Mouse (Mus musculus): Measurements from ENCODE around the gene Rab22a. TPM values are rescaled to one million over a fixed set of nuclear protein-coding genes. Genes with fewer than 3 reads are reported as not detected.

Rab22a gene
- polyA plus RNA-seq, 1 experiment from 2014 or later = 14.5 TPM

DNA sequence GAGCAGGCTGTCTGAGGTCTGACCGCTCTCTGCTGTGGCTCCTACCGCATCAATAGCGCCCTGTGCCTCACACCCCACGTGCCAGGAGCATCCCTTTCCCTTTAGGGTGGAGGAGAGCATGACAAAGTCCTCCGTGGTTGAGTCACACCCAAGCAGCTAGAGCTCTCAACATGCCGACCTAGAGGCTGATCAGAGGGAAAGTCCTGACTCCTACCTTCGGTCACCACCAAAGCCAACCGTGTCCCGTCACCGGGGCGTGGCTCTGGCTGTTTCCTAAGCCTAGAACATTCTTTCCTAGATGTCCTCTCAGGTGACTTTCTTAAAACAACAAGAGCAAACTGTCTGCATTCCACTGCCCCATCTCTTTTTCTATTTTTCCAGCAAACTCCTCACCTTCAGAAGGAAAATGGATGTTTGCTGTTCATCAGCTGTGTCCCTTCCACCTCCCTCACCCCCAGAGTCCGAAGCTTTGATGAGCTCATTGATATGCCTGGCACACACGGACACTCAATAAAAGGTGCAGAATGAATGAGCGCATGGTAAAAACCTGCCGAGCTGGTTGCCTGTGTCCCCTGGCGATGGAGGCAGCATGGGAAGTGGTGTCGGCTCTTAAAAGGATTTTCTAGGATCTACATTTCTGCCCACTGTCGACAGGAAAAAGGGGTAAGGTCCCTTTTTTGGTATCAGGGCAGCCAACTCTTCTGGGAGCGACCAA is 12.2 kb upstream of the Rab22a start:
- Histone ChIP-seq H3K27me3 (no peaks in the 10 kb centered on the region), H3K9ac (no peak overlapping the region), H3K4me1 (replicated peaks) (no peaks in the 10 kb centered on the region), H3K4me2 (no peak overlapping the region), H3K27ac (no peak overlapping the region), H3K36me3 (peaks cover 3% of the 10 kb centered on the region; the same call in 1 of the 2 replicates), H3K4me3 (replicated peaks) (no peak overlapping the region), H3K9me3 (replicated peaks) (no peaks in the 10 kb centered on the region)
- no peak for DNase-seq
- no peak for ATAC-seq (ENCODE audit: low read depth)
- 81% methylated on average over 19 of the region's 19 CpGs for WGBS (ENCODE audit: insufficient replicate concordance)

DNA sequence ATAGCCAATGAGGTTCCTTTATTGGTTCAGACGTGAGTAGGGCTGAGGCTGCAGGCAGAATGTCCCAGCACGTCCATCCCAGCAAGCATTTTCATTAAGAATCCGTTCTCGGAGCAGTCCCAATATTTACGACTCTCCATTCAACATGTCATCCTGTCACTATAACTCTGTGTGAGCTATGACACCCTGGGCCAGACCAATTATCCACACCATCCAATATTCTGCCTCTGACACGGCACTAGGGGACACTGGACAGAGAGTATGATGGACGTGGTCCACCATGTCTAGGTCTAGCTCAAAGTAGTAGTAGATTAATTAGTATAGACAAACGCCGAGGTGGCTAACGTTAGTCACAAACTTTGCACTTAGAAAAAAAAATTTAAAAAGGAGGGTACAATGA is 9.8 kb upstream of the Rab22a start:
- Histone ChIP-seq H3K36me3 (peaks cover 3% of the 10 kb centered on the region; the same call in 1 of the 2 replicates), H3K9me3 (replicated peaks) (no peaks in the 10 kb centered on the region), H3K27me3 (no peaks in the 10 kb centered on the region), H3K4me3 (replicated peaks) (no peak overlapping the region), H3K9ac (no peak overlapping the region), H3K27ac (no peak overlapping the region), H3K4me2 (no peak overlapping the region), H3K4me1 (replicated peaks) (peaks cover 5% of the 10 kb centered on the region)
- ATAC-seq (ENCODE audit: low read depth) (no peak), DNase-seq (no peak)
- WGBS (ENCODE audit: insufficient replicate concordance) = 73% methylated on average over 10 of the region's 10 CpGs

DNA sequence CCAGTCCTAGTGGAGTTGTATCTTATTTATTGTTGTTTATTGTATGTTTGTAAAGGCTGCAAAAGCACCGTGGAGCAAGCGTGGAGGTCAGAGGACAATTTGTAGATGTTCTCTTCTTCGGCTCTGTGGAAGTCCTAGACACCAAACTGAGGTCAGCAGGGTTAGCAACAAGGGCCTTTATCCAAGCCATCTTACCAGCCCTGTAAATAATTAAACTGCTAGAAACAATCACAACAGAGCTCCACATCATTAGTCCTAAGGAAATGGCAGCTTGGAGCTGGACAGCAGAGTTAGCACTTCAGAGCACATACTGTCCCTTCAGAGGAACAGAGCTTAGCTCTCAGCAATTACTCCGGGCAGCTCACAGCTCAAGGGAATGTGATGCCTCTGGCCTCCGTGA is 6.0 kb upstream of the Rab22a start:
- no peak overlapping the region for H3K4me3 ChIP-seq (replicated peaks)
- no peak overlapping the region for H3K27ac ChIP-seq
- no peaks in the 10 kb centered on the region for H3K36me3 ChIP-seq
- no peak overlapping the region for H3K4me2 ChIP-seq
- peaks cover 27% of the 10 kb centered on the region for H3K4me1 ChIP-seq (replicated peaks)
- H3K9me3 ChIP-seq (replicated peaks) = no peaks in the 10 kb centered on the region
- DNase-seq = no peak
- no peaks in the 10 kb centered on the region for H3K27me3 ChIP-seq
- 71% methylated on average over 5 of the region's 5 CpGs for WGBS (ENCODE audit: insufficient replicate concordance)
- H3K9ac ChIP-seq = no peak overlapping the region
- no peak for ATAC-seq (ENCODE audit: low read depth)

DNA sequence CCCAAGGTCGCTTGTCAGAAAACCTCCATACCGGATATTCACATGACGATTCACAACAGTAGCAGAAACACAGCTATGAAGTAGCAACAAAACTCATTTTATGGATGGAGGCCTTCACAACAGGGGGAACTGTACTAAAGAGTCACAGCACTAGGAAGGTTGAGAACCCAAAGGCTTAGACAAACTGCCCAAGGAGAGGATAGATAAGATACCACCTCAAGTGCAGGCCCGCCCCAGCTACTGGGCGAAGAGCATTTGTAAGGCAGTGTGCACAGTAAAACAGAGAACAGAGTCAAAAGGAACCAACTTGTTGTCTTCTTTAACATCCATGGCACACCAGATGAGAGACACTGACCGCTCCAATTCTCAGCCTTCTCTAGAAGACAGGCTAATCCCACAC is 1.8 kb upstream of the Rab22a start:
- WGBS (ENCODE audit: insufficient replicate concordance) = 56% methylated on average over 6 of the region's 6 CpGs
- peak overlapping the region; percentile 70 for H3K9ac ChIP-seq

DNA sequence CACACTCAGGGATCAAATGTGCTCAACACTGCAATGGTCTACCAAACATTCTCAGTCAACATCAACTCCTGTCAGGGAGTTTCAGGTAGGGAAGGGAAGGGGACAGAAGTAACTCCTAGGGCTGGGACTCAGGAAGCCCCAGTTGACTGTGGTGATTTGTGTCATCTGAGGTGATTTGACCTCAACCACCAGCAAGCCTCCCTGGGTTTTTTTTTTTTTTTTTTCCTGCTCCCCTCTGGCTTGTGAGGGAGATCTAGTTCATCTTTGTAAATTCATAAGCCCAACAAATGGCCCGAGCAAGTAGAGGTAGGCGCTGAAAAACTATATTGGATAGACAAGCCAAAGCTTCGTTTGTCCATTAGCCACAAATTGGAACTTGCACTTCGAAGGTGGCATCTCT is 1.0 kb upstream of the Rab22a start:
- no peaks in the 10 kb centered on the region for H3K27me3 ChIP-seq
- no peaks in the 10 kb centered on the region for H3K9me3 ChIP-seq (replicated peaks)
- H3K4me3 ChIP-seq (replicated peaks) = peak overlapping the region; percentile 70
- no peak for ATAC-seq (ENCODE audit: low read depth)
- no peak for DNase-seq
- peak overlapping the region; percentile 74 for H3K4me2 ChIP-seq
- 75% methylated on average over 4 of the region's 4 CpGs for WGBS (ENCODE audit: insufficient replicate concordance)
- H3K27ac ChIP-seq = peak overlapping the region; percentile 84
- peaks cover 27% of the 10 kb centered on the region for H3K36me3 ChIP-seq
- H3K4me1 ChIP-seq (replicated peaks) = peaks cover 69% of the 10 kb centered on the region
- H3K9ac ChIP-seq = peak overlapping the region; percentile 70

More for the DNA sequence above, 1.8 kb upstream of the Rab22a start:
- Histone ChIP-seq H3K9me3 (replicated peaks) (no peaks in the 10 kb centered on the region), H3K4me1 (replicated peaks) (peaks cover 61% of the 10 kb centered on the region), H3K27ac (peak overlapping the region; percentile 84), H3K4me3 (replicated peaks) (peak overlapping the region; percentile 70), H3K27me3 (no peaks in the 10 kb centered on the region), H3K4me2 (peak overlapping the region; percentile 74), H3K36me3 (peaks cover 19% of the 10 kb centered on the region)
- DNase-seq (peak; percentile 36), ATAC-seq (ENCODE audit: low read depth) (peak; percentile 49)

DNA sequence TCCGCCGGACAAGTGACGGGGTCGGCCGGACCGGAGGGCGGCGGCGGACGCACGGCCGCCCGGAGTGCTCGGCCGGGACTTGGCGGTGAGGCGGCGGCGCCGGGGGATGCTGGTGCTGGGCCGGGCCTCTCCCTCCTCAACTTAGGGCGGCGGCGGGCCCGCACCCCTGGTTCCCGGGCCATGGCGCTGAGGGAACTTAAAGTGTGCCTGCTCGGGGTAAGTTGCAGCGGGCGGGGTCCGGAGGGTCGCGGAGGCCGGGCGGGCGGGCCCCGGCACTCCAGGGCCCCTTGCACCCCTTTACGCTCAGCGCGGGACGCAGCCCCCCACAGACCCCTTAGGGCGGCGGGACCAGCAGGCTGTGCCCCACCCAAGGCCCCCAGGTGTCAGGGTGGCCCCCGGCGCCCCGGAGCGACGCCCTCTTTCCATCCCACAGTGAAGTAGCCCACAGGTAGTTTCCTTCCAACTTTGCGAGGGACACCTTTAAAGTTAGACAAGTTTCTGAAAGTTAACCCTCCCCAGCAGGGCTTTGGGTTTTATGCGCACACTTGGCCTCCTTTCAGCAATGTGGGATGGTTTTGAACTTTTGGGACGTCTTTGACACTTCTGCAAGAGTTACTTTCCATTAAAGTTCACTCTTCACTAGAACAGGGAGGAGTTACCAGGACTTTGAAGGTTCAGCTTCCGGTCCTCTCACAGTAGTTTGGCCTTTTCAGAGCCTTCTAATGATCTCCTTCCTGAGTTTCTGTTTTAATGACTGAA is 545 bp downstream of the Rab22a start:
- Histone ChIP-seq H3K9ac (peak overlapping the region; percentile 98), H3K27me3 (no peaks in the 10 kb centered on the region), H3K27ac (peak overlapping the region; percentile 83), H3K4me2 (peak overlapping the region; percentile 93), H3K4me1 (replicated peaks) (peaks cover 80% of the 10 kb centered on the region), H3K36me3 (peaks cover 43% of the 10 kb centered on the region), H3K4me3 (replicated peaks) (peak overlapping the region; percentile 98), H3K9me3 (replicated peaks) (no peaks in the 10 kb centered on the region)
- ATAC-seq (ENCODE audit: low read depth) (peak; percentile 49), DNase-seq (no peak)
- under 1% methylated on average over 46 of the region's 52 CpGs for WGBS (ENCODE audit: insufficient replicate concordance)

DNA sequence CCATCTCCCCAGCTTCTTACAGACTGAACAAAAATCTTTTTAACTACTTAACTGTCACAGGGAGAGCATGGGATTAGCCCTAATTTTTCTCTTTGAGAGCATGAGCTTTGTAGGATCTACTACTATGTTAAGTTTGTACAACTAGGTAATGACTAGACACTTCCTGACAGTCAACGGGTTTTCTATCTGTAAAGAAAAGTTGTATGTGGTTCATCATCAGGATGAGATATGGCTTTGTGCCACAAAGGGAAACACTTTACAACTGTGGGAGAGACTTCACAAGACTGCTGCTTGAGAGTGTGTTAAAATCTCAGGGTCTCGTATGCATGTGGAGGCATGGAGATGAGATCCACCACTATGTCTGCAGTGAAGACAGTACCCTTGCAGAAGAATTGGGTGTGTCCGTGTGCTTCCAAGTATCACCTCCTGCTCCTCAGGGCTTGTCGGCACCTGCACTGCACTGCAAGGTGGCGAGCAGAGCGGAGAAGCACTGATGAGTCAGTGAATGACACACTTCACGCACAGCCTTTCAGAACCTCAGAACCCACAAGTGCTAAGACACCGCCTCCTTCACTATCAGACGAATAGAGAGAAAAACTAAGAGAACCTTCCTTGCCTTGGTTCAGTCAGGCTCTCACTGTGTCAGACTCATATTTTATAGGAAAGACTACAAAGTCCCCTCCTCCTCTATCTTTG is 2.8 kb downstream of the Rab22a start:
- WGBS (ENCODE audit: insufficient replicate concordance) = 74% methylated on average over 9 of the region's 9 CpGs
- Histone ChIP-seq H3K4me3 (replicated peaks) (no peak overlapping the region), H3K4me1 (replicated peaks) (peaks cover 83% of the 10 kb centered on the region), H3K9ac (no peak overlapping the region), H3K27ac (no peak overlapping the region), H3K36me3 (peaks cover 59% of the 10 kb centered on the region), H3K9me3 (replicated peaks) (no peaks in the 10 kb centered on the region), H3K4me2 (no peak overlapping the region), H3K27me3 (no peaks in the 10 kb centered on the region)
- no peak for ATAC-seq (ENCODE audit: low read depth)
- no peak for DNase-seq

DNA sequence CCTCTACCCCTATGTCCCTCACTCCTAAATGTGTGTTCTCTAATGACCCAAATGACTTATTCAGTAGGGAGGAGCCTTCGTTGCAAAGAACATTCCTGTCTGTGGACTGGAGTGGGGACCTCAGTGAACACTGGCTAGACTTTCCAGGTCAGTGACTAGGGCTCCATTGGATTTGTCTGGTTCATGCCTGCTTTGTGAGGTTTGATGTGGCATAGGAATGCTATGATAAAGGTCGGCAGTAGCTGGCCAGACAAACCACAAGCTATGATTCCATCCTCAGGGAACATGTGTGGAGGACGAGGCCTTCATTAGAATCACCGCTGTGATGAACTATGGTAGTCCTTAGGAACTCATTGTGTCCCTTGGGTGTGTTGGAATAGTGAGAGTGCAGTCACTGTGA is 5.2 kb downstream of the Rab22a start:
- no peak for DNase-seq
- Histone ChIP-seq H3K4me1 (replicated peaks) (peaks cover 71% of the 10 kb centered on the region), H3K4me2 (no peak overlapping the region), H3K27ac (peak overlapping the region; percentile 16; the same call in 1 of the 2 replicates), H3K27me3 (no peaks in the 10 kb centered on the region), H3K36me3 (peaks cover 67% of the 10 kb centered on the region), H3K9ac (peak overlapping the region; percentile 11; the same call in 1 of the 2 replicates), H3K4me3 (replicated peaks) (no peak overlapping the region), H3K9me3 (replicated peaks) (no peaks in the 10 kb centered on the region)
- no peak for ATAC-seq (ENCODE audit: low read depth)
- 77% methylated on average over 4 of the region's 4 CpGs for WGBS (ENCODE audit: insufficient replicate concordance)

DNA sequence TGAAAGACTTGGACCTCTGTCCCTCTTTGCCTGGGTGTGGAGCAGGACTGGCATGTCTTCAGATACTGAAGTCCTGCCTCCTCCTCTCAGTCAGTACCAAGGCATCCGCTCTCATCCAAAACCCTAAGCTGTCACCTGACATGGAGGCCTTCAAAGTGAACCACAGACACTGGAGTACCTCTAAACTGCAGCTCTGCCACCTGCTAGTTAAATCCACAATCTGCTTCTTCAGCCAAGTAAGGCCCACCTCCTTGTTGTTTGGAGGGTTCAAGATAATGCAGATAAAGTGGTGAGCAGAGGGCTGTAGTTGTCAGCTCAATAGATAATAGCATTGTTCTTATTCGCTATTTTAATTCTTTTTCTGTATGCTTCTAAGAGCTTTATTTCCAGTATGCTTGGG is 5.7 kb downstream of the Rab22a start:
- peaks cover 74% of the 10 kb centered on the region for H3K4me1 ChIP-seq (replicated peaks)
- no peak overlapping the region for H3K4me3 ChIP-seq (replicated peaks)
- no peak overlapping the region for H3K4me2 ChIP-seq
- H3K36me3 ChIP-seq = peaks cover 72% of the 10 kb centered on the region
- 0 out of 2 replicates have a peak overlapping the region, but pooled peaks have one; percentile 16 for H3K27ac ChIP-seq
- peak; percentile 14 for DNase-seq
- no peaks in the 10 kb centered on the region for H3K9me3 ChIP-seq (replicated peaks)
- H3K9ac ChIP-seq = peak overlapping the region; percentile 11; the same call in 1 of the 2 replicates
- peak; percentile 77 for ATAC-seq (ENCODE audit: low read depth)
- WGBS (ENCODE audit: insufficient replicate concordance) = 23% methylated on average over 2 of the region's 2 CpGs
- H3K27me3 ChIP-seq = no peaks in the 10 kb centered on the region

DNA sequence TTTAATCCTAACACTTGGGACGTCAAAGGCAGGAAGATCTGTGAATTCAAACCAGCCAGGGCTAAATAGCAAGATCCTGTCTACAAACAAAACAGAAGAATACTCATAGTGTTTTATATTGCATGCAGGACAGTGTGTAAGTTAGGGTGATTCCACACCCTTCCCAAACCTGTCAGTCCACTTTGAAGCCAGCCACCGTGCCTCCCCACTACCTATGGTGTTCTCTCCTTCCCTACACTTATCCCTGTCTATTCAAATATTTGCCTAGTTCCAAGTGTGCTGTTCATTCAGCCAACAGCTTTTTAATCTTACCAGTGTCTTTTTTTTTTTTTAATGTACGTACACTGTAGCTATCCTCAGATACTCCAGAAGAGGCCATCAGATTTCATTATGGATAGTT is 7.3 kb downstream of the Rab22a start:
- H3K9ac ChIP-seq = no peak overlapping the region
- DNase-seq (no peak), ATAC-seq (ENCODE audit: low read depth) (no peak)
- H3K27me3 ChIP-seq = no peaks in the 10 kb centered on the region
- 80% methylated on average over 3 of the region's 3 CpGs for WGBS (ENCODE audit: insufficient replicate concordance)
- no peak overlapping the region for H3K4me2 ChIP-seq
- H3K27ac ChIP-seq = no peak overlapping the region
- H3K4me3 ChIP-seq (replicated peaks) = no peak overlapping the region
- H3K9me3 ChIP-seq (replicated peaks) = no peaks in the 10 kb centered on the region
- peaks cover 63% of the 10 kb centered on the region for H3K36me3 ChIP-seq
- H3K4me1 ChIP-seq (replicated peaks) = peaks cover 70% of the 10 kb centered on the region

DNA sequence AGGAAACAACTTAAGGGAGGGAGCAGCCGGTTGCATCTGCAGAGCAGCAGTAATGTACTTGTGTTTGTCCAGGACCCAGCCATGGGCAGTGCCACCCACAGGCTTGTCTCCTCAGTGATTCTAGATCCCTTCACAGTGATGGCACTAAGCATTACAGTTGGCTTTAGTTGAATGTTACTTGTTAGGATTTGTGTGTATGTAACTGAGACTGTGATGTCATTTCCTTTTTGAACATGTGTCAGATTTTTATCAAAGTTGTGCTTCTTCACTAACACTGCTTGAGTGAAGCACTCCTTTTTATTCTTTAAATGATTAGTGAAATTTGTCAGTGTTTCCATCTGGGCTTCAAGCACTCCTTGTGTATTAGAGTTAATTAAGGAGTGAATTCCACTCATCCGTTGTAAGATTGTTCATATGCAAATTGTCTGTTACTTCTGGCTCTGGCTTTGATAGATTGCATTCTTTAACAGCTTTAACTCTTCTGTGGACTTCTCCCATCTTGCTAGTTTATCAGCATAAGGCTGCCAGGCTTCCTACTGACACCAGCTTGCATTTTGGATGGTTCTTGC is 12.9 kb downstream of the Rab22a start:
- Histone ChIP-seq H3K9ac (no peak overlapping the region), H3K4me2 (no peak overlapping the region), H3K4me3 (replicated peaks) (no peak overlapping the region), H3K27ac (no peak overlapping the region), H3K9me3 (replicated peaks) (no peaks in the 10 kb centered on the region), H3K4me1 (replicated peaks) (peaks cover 44% of the 10 kb centered on the region), H3K27me3 (no peaks in the 10 kb centered on the region), H3K36me3 (peaks cover 35% of the 10 kb centered on the region)
- DNase-seq (no peak), ATAC-seq (ENCODE audit: low read depth) (no peak)
- WGBS (ENCODE audit: insufficient replicate concordance) = 59% methylated on average over 2 of the region's 2 CpGs
